Mouse (Mus musculus) thymus, adult 2 months (tissue): ENCODE measurements around the gene Camkk1.

Source experiments
- CTCF ChIP-seq: fragments of 200-500 bp; IDR thresholded peaks from 2 replicates; pipeline ENCODE4 v1.5.1; 2012; ENCODE audit warnings: mild to moderate bottlenecking, control low read depth, low read length, moderate library complexity, borderline replicate concordance; ENCODE audit not compliant: control insufficient read depth, poor library complexity, insufficient read depth; ENCODE audit errors: extremely low read depth
- POLR2A ChIP-seq: fragments of 200-500 bp; IDR thresholded peaks from 2 replicates; pipeline ENCODE4 v1.6.1; 2012; ENCODE audit warnings: mild to moderate bottlenecking, low read length, control low read depth, moderate library complexity; ENCODE audit not compliant: control insufficient read depth, poor library complexity, insufficient read depth; ENCODE audit errors: extremely low read depth

GRCm38 (mm10) chr11:72983283-72983682 lies 35.5 kb upstream of the Camkk1 start:
- TF ChIP-seq POLR2A (no peak), CTCF (0 out of 2 replicates have a peak, but pooled peaks have one; percentile 37)
